In the genomic region with DNA sequence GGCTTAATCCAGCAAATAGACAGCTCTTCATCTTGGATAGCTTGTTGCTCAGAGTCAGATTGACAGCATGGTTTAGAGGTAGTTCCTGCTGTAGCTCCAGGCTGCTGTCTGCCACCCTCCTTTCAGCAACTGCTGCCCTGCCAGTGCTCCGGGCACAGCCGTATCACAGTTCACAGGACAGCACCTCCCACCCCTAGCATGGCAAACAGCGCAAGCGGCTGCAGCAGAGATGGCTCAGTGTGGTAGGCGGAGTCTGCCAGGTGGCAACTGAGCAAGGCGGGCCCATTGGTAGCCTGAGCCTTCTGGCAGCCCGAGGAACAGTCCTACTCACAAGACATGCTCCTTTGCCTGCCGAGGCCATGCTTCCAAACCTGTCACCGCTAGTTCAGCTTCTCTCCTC, we compare ENCODE assay signal across 8 mouse cellular contexts. TPM values are rescaled to one million over a fixed set of nuclear protein-coding genes. Genes with fewer than 3 reads are reported as not detected.
DNase-seq lines count a peak whose midpoint lies in the region; ATAC-seq and TF ChIP-seq lines count a peak whose summit lies in the region.

No protein-coding gene starts in this region.

- H3K4me2 ChIP-seq in lung, embryonic 15.5 days, result peak overlapping the region; percentile 55
- peak overlapping the region; percentile 51 for H3K4me2 ChIP-seq in liver, embryonic 13.5 days

- DNase-seq in lung, adult 2 months, result no peak
- peak; percentile 41 for DNase-seq in induced T-regulatory cell, adult 2 months (ENCODE audit: low read depth)
- DNase-seq in liver, embryonic 13.5 days, result no peak
- DNase-seq in skeletal muscle tissue, adult 2 months (ENCODE audit: low read depth, low spot score), result peak; percentile 12
- no peak for DNase-seq in adipocyte (ENCODE audit: low spot score)

- no peak overlapping the region for H3K27ac ChIP-seq in lung, embryonic 15.5 days
- no peak overlapping the region for H3K27ac ChIP-seq in bone marrow, adult 2 months (ENCODE audit: control insufficient read depth, insufficient read depth, low read depth, low read length, poor library complexity)
- H3K27ac ChIP-seq in embryonic fibroblast, embryonic 13.5 days (ENCODE audit: insufficient read depth, low read length), result no peak overlapping the region
- H3K27ac ChIP-seq in liver, embryonic 13.5 days, result no peak overlapping the region

- ATAC-seq in lung, embryonic 15.5 days (ENCODE audit: borderline replicate concordance, extremely low read depth, low FRiP score, low TSS enrichment), result peak; percentile 60; the same call in 1 of the 2 replicates
- ATAC-seq in liver, embryonic 13.5 days (ENCODE audit: low read depth), result peak; percentile 65

- no peaks in the 10 kb centered on the region for H3K36me3 ChIP-seq in lung, embryonic 15.5 days
- H3K36me3 ChIP-seq in liver, embryonic 13.5 days, result no peaks in the 10 kb centered on the region

- peaks cover 12% of the 10 kb centered on the region for H3K4me1 ChIP-seq in lung, embryonic 15.5 days
- H3K4me1 ChIP-seq in lung, adult 2 months (ENCODE audit: control insufficient read depth, insufficient read depth, low read length), result no peaks in the 10 kb centered on the region
- no peaks in the 10 kb centered on the region for H3K4me1 ChIP-seq in bone marrow, adult 2 months (ENCODE audit: control insufficient read depth, insufficient read depth, low read length)
- H3K4me1 ChIP-seq in embryonic fibroblast, embryonic 13.5 days (ENCODE audit: control insufficient read depth, insufficient read depth, low read length), result no peaks in the 10 kb centered on the region
- 0 out of 2 replicates have a peak, but pooled peaks cover 3% of the 10 kb centered on the region for H3K4me1 ChIP-seq in liver, embryonic 13.5 days (replicated peaks)

- TF ChIP-seq POLR2A in lung, adult 2 months (IDR thresholded peaks at IDR 0.05; ENCODE audit: borderline replicate concordance, extremely low read depth, low read depth, low read length), result no peak
- peak; percentile 27; the same call in 1 of the 2 replicates for TF ChIP-seq POLR2A in bone marrow, adult 2 months (IDR thresholded peaks at IDR 0.05; ENCODE audit: borderline replicate concordance, control insufficient read depth, low read depth, low read length)
- TF ChIP-seq POLR2A in embryonic fibroblast, embryonic 13.5 days (IDR thresholded peaks at IDR 0.05; ENCODE audit: low read depth, low read length), result no peak

- 0 out of 2 replicates have a peak overlapping the region, but pooled peaks have one; percentile 1 for H3K9ac ChIP-seq in lung, embryonic 15.5 days
- H3K9ac ChIP-seq in liver, embryonic 13.5 days, result no peak overlapping the region

- peak overlapping the region; percentile 20 for H3K4me3 ChIP-seq in lung, embryonic 15.5 days
- H3K4me3 ChIP-seq in lung, adult 2 months (replicated peaks; ENCODE audit: extremely low read depth, low read depth, low read length), result no peak overlapping the region
- H3K4me3 ChIP-seq in bone marrow, adult 2 months (replicated peaks; ENCODE audit: control insufficient read depth, low read depth, low read length), result no peak overlapping the region
- 0 out of 2 replicates have a peak overlapping the region, but pooled peaks have one; percentile 4 for H3K4me3 ChIP-seq in embryonic fibroblast, embryonic 13.5 days (ENCODE audit: insufficient read depth, low read length)
- peak overlapping the region; percentile 12; the same call in 1 of the 2 replicates for H3K4me3 ChIP-seq in liver, embryonic 13.5 days (replicated peaks)

- H3K27me3 ChIP-seq in lung, embryonic 15.5 days, result no peaks in the 10 kb centered on the region
- H3K27me3 ChIP-seq in liver, embryonic 13.5 days, result no peaks in the 10 kb centered on the region; the same call in 1 of the 2 replicates

- 1% methylated on average over 9 of the region's 9 CpGs for WGBS in lung, embryonic 15.5 days
- WGBS in lung, adult 2 months, result 4% methylated on average over 9 of the region's 9 CpGs
- 5% methylated on average over 9 of the region's 9 CpGs for WGBS in bone marrow, adult 2 months
- 7% methylated on average over 9 of the region's 9 CpGs for WGBS in liver, embryonic 13.5 days (ENCODE audit: insufficient replicate concordance)

- no peak for TF ChIP-seq CTCF in lung, adult 2 months (IDR thresholded peaks at IDR 0.05; ENCODE audit: insufficient read depth, low read length)
- no peak for TF ChIP-seq CTCF in bone marrow, adult 2 months (IDR thresholded peaks at IDR 0.05; ENCODE audit: control insufficient read depth, insufficient read depth, low read length)
- no peak for TF ChIP-seq CTCF in embryonic fibroblast, embryonic 13.5 days (IDR thresholded peaks at IDR 0.05; ENCODE audit: borderline replicate concordance, insufficient read depth, low read length)

- H3K9me3 ChIP-seq in lung, embryonic 15.5 days, result no peaks in the 10 kb centered on the region
- no peaks in the 10 kb centered on the region for H3K9me3 ChIP-seq in liver, embryonic 13.5 days (replicated peaks)

RNA-seq across cellular contexts. Expression of gene Got2, which starts 27.8 kb away (rescaled TPM):
- 137 and 146 TPM in 2 replicates for polyA plus RNA-seq in lung, embryonic 15.5 days (2015; fragmentation: Nextera tagmentation; extraction: Ambion mirVana)
- polyA plus RNA-seq in lung, adult 2 months (2012; rRNA removed), result 51.4 and 70.8 TPM in 2 replicates
- 19.1 and 43.1 TPM in 2 replicates for polyA plus RNA-seq in bone marrow, adult 2 months (2011; ENCODE audit: insufficient read depth, insufficient read length, low replicate concordance, missing spikeins)
- 122 and 144 TPM in 2 replicates for polyA plus RNA-seq in embryonic fibroblast, embryonic 13.5 days (2011; ENCODE audit: insufficient read length, low read depth, missing spikeins)
- 199 and 242 TPM in 2 replicates for polyA plus RNA-seq in liver, embryonic 13.5 days (2015; fragmentation: Nextera tagmentation; extraction: Ambion mirVana)

Comparison
In these comparisons a context has a peak if more than half of its experiments do, and no peak if none do; other contexts are left out.
1. H3K4me3 ChIP-seq: peak in lung, embryonic 15.5 days (single experiment), embryonic fibroblast, embryonic 13.5 days (single experiment) and liver, embryonic 13.5 days (single experiment); none in lung, adult 2 months (single experiment) and bone marrow, adult 2 months (single experiment).
2. DNase-seq: peak in induced T-regulatory cell, adult 2 months (single experiment) and skeletal muscle tissue, adult 2 months (single experiment); none in lung, adult 2 months (single experiment), liver, embryonic 13.5 days (single experiment) and adipocyte (single experiment).